Mouse (Mus musculus) ovary, adult 2 months (tissue): ENCODE measurements around the gene Atn1. TPM values are rescaled to one million over a fixed set of nuclear protein-coding genes. Genes with fewer than 3 reads are reported as not detected.

ENCODE experiments used
- polyA plus RNA-seq: library from polyadenylated mRNA; depleted of rRNA; stranded (reverse); fragments of >200 nt; gene quantifications from 2 replicates; pipeline ENCODE4 v1.2.3, GENCODE M21; 2012; rRNA removed

Atn1 gene
- 44.9 and 59.9 TPM in 2 replicates for polyA plus RNA-seq

DNA sequence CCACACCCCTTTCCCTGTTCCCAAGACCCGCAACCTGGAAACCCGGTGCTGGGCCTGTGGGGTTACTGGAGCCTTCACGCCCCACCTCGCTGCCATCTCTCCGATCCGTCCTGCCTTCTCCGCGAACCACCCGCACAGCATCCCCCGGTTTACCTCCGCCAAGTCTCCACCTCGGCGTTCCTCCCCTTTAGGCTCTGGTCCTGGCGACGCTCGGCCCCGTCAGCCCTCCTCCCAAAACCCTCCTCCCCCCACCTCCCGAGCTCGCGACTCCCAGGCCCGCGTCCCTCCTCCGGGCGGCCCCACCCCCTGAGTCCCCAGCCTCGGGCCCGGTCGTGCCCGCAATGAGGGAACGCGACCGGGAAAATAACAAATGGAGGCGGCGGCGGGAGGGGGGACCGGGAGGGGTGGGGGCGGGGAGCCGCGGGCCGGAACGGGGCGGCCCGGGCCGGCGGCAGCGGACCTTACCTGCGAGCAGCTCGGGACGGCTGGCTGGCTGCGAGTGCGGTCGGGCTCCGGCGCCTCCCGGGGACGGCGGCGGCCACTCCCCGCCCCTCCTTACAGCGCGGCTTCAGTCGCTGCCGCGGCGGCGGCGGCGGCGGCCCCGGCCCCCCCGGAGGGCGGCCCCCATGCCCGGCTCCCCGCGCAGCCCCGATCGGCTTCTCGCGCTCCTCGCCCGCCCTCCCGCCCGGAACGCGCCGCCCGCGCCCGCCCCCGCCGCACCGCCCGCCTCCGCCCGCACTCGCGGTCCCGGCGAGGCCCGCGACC is at the start of gene Atn1, which contains the start of gene Gm45234:
Gene Atn1, minus strand, starts transcription at position 694 of the 765 bp plus-strand sequence.
Gene Gm45234, minus strand, starts transcription at position 191 of the 765 bp plus-strand sequence.

DNA sequence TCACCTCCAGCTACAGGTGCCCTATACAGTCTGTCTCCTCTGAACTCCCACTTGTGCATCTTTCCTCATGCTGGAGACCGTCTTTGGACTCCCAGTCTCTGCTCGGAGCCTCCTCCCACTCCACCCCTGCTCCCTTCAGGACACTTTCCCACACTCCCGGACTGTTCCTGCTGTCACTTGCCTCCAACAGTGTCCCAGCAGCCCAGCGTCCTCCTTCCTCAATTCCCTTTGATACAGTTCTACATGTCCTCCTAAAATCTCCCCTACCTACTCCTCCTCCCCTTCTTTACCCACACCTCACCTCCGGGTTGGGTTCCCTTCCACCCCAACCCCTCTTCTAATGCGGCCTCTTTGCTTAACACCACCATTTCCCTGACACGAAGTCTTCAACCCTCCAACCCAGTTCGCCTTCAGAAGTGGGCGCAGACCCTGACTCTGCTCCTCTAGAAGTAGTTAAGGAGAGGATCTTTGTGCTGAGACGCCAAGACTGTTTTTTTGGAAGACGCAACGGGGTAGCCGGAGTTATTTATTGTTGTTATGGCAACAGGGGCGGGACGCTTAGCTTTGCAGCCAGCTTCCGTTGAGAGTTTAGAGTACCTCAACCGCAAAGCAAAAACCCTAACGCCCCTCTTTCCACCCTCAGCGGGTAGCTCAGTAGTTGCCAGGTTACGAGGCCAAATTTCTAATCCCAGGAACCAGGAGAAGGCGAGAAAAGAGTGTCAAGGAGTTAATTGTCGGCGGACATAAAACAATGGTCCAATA is 23.1 kb upstream of the Atn1 start, which contains the start of gene Lrrc23:
Gene Lrrc23, minus strand, starts transcription at position 506 of the 762 bp plus-strand sequence.

DNA sequence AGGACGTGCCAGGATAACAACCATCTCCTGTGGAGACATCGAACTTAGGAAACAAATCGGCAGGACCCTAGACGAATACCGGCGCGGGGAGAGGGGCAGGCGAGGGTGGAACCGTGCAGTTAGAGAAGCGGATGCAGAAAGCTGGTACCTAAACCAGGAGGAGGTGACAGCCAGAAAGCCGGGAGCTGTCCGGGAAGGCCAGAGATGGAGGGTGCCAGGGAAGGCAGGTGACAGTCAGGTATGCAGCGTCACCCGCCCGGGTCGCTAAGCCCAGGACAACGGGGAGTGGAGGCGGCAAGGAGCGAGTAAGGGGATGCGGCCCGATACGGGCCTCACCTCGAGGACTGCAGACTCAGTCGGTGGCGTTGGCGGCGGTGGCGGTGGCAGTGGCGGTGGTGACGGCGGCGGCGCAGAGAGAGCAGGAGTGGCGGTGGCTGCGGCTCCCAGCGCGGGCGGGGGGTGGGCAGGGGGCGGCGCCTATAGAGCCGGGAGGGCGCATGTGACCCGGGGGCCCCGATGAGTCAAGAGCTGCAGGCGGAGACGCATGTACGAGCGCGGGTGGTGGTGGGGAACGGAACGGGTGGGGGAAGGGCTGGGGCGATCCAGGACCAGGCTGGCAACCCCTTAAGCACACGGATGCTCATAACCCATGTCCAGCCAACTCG is 12.9 kb upstream of the Atn1 start, which contains the start of gene Eno2:
Gene Eno2, minus strand, starts transcription at position 573 of the 665 bp plus-strand sequence.

DNA sequence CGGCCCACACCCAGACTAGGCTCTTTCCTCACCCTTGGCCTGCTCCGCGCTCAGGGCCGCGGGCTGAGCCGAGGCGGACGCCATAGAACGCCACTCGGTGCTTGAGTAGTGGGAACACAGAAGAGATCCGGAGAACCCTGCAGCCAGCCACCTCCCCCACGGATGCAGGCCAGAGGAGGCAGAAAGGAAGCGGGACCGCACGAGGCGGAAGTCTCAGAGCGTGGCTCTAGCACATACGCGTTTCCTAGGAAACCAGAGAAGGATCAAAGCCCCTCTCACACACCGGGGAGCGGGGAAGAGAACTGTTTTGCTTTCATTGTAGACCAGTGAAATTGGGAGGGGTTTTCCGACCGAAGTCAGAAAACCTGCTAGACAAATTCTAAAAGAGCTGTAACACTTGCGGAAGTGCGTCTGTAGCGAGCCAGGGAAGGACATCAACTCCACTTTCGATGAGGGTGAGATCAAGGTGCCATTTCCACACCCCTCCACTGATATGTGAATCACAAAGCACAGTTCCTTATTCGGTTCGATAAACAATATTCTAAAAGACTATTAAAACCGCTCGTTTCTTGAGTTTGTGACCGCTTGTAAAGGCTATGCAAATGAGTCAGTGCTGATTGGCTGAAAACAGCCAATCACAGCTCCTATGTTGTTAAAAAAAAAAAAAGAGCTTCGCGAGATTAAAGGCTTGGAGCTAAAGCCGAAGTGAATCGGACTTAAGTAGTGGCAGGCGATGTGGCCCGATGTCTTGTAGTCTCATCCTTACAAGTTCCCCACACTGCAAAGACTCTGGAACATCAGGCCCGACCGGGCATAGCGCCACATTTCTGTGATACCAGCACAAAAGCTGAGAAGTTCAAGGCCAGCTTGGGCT is 15.2 kb downstream of the Atn1 start, which contains the start of gene Grcc10:
Gene Grcc10, minus strand, starts transcription at position 487 of the 874 bp plus-strand sequence.

DNA sequence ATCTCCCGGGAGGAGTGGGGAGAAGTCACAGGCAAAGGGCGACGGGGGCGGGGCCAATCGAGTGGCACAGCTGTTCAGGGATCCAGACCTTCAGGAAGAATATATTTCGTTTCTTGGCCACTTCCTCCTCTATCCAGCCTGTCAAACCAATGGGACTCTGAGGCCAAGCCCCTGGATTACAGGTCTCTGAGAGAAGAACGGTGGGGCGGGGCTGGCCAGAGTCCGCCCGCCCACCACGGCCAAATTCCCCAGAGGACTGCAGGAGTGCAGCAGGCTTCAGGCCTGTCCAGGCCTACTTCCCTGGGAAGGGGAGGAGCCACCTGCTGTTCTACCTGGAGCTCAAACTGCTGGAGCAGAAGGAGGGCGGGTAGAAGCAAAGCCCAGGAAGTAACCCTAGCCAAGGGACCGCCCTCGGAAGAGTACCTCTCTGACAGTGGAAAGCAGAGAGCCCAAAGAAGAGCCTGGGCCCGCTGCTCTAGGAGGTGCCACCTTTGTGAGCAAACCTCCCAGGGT is 17.8 kb downstream of the Atn1 start, which contains the start of gene Ptpn6:
Gene Ptpn6, minus strand, starts transcription at position 204 of the 513 bp plus-strand sequence.

DNA sequence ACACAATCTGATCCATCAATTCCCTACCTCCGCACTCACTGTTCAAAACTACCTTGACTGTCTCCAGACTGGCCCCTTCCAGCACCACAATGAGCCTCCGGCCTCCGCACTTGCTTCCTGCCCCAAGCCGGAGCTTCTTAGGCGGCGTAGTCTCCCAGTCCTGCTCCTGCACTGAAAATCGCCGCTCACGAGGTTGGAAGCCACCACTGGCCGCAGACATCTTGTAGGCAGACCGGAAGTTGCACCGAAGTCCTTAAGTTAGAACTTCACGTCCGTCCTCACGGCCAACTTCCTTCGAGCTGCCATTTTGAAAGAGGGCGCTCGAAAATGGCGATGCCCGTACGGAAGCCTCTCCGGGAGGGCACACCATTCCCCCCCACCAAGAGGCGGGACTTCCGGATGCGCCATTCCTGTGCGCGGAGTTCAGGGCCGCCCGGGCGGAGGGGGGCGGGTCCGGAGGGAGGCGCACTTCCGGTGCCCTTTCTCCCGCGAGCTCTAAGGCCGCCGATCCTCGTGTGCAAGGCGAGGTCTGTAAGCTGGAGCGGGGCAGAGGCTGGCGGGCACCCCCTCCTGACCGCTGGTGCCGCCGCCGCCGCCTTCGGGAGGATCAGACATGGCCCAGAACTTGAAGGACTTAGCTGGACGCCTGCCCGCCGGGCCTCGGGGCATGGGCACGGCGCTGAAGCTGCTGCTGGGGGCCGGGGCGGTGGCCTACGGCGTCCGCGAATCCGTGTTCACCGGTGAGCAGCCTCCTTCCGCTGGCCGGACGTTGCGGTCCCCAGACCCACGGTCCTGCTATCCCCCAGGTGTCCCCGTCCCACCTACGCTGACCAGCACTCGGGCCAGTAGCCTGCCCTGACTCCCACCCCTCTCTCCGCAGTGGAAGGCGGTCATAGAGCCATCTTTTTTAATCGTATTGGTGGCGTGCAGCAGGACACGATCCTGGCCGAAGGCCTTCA is 44.2 kb downstream of the Atn1 start, which contains the start of the genes Emg1 and Phb2:
Gene Emg1, minus strand, starts transcription at position 355 of the 959 bp plus-strand sequence.
Gene Phb2, plus strand, starts transcription at position 513 of the 959 bp plus-strand sequence.

Other genes with a start within 250 kb of the Atn1 start
- gene C1ra, start 244.1 kb downstream of the Atn1 start, polyA plus RNA-seq = 30.8 and 35.5 TPM in 2 replicates
- 61.1 and 87.7 TPM in 2 replicates for gene C1s1, start 214.2 kb downstream of the Atn1 start, polyA plus RNA-seq
- gene C1rb, start 186.2 kb downstream of the Atn1 start, polyA plus RNA-seq = 0.10 and 0.28 TPM in 2 replicates
- gene C1s2, start 120.4 kb downstream of the Atn1 start, polyA plus RNA-seq = 0.09 and 0.21 TPM in 2 replicates
- gene Lpcat3, start 93.5 kb downstream of the Atn1 start, polyA plus RNA-seq = 174 and 229 TPM in 2 replicates
- gene Emg1, start 44.3 kb downstream of the Atn1 start, polyA plus RNA-seq = 43.9 and 53.5 TPM in 2 replicates
- gene Phb2, start 44.2 kb downstream of the Atn1 start, polyA plus RNA-seq = 133 and 151 TPM in 2 replicates
- 15.2 and 17.3 TPM in 2 replicates for gene Ptpn6, start 17.8 kb downstream of the Atn1 start, polyA plus RNA-seq
- gene Grcc10, start 15.2 kb downstream of the Atn1 start, polyA plus RNA-seq = 266 and 371 TPM in 2 replicates
- gene Gm45234, start 503 bp downstream of the Atn1 start, polyA plus RNA-seq = not detected in 2 replicates
- gene Eno2, start 13.1 kb upstream of the Atn1 start, polyA plus RNA-seq = 10.6 and 11.5 TPM in 2 replicates
- gene Lrrc23, start 23.2 kb upstream of the Atn1 start, polyA plus RNA-seq = 9.0 and 11.7 TPM in 2 replicates
- gene Spsb2, start 52.1 kb upstream of the Atn1 start, polyA plus RNA-seq = 27.7 and 31.4 TPM in 2 replicates
- 353 and 433 TPM in 2 replicates for gene Tpi1, start 57.8 kb upstream of the Atn1 start, polyA plus RNA-seq
- 120 TPM in 2 replicates for gene Usp5, start 73.0 kb upstream of the Atn1 start, polyA plus RNA-seq
- gene Cdca3, start 73.0 kb upstream of the Atn1 start, polyA plus RNA-seq = 20.9 and 42.3 TPM in 2 replicates
- 0.98 and 1.0 TPM in 2 replicates for gene Gnb3, start 83.8 kb upstream of the Atn1 start, polyA plus RNA-seq
- gene P3h3, start 101.2 kb upstream of the Atn1 start, polyA plus RNA-seq = 99.7 and 118 TPM in 2 replicates
- 3.2 and 3.4 TPM in 2 replicates for gene Gpr162, start 107.5 kb upstream of the Atn1 start, polyA plus RNA-seq
- 1.4 and 1.6 TPM in 2 replicates for gene Cd4, start 131.7 kb upstream of the Atn1 start, polyA plus RNA-seq
- gene Lag3, start 155.2 kb upstream of the Atn1 start, polyA plus RNA-seq = 8.3 and 8.4 TPM in 2 replicates
- gene Ptms, start 163.6 kb upstream of the Atn1 start, polyA plus RNA-seq = 2,014 and 3,023 TPM in 2 replicates
- 367 and 376 TPM in 2 replicates for gene Mlf2, start 174.9 kb upstream of the Atn1 start, polyA plus RNA-seq
- 232 and 278 TPM in 2 replicates for gene Cops7a, start 209.0 kb upstream of the Atn1 start, polyA plus RNA-seq
- 5.2 and 10.1 TPM in 2 replicates for gene Pianp, start 240.2 kb upstream of the Atn1 start, polyA plus RNA-seq